Mouse (Mus musculus) heart, embryonic 14.5 days (tissue): ENCODE measurements around the gene Olfr469. TPM values are rescaled to one million over a fixed set of nuclear protein-coding genes. Genes with fewer than 3 reads are reported as not detected.
"Not testable (repeated sequence)": the region's sequence is repeated elsewhere in the genome, so short reads cannot be mapped to it uniquely, and the experiment has no call there.

Source experiments
- ATAC-seq: fragments of 200-750 bp; cut with Nextera tagmentation; 2 replicates; pipeline ENCODE4 v1.8.0; 2017; ENCODE audit warnings: low read depth, moderate TSS enrichment; ENCODE audit not compliant: insufficient number of reproducible peaks, insufficient read depth, low FRiP score
- H3K27ac ChIP-seq, 2 experiments: fragments of 200-500 bp in 1 of 2; fragments of 300-500 bp in 1 of 2; sonication (generic) in 1 of 2; replicated peaks in 1 of 2; 2 replicates each; pipeline ENCODE4 v1.5.1; 2012 to 2014; ENCODE audit warnings: low read depth in 2 of 2, low read length in 2 of 2, control low read depth in 1 of 2, mild to moderate bottlenecking in 1 of 2, mixed read lengths in 1 of 2; ENCODE audit not compliant: control insufficient read depth in 1 of 2, insufficient read depth in 1 of 2
- H3K27me3 ChIP-seq: fragments of 300-500 bp; sonication (generic); 2 replicates; pipeline ENCODE4 v1.6.1; 2014; ENCODE audit warnings: mild to moderate bottlenecking, low read length, control low read depth; ENCODE audit not compliant: control insufficient read depth, insufficient read depth
- H3K36me3 ChIP-seq: fragments of 300-500 bp; sonication (generic); 2 replicates; pipeline ENCODE4 v1.6.1; 2014; ENCODE audit warnings: mild to moderate bottlenecking, control low read depth, low read length, mixed read lengths; ENCODE audit not compliant: control insufficient read depth, insufficient read depth
- H3K4me1 ChIP-seq, 2 experiments: fragments of 200-500 bp in 1 of 2; fragments of 300-500 bp in 1 of 2; sonication (generic) in 1 of 2; 2 replicates each; pipeline ENCODE4 v1.6.1; 2012 to 2014; ENCODE audit warnings: low read length in 2 of 2, control low read depth in 1 of 2, mixed read lengths in 1 of 2; ENCODE audit not compliant: control insufficient read depth in 2 of 2, insufficient read depth in 2 of 2
- H3K4me2 ChIP-seq: fragments of 300-500 bp; sonication (generic); 2 replicates; pipeline ENCODE4 v1.6.1; 2014; ENCODE audit warnings: mild to moderate bottlenecking, low read length
- H3K4me3 ChIP-seq, 2 experiments: fragments of 200-500 bp in 1 of 2; fragments of 300-500 bp in 1 of 2; sonication (generic) in 1 of 2; 2 replicates each; pipeline ENCODE4 v1.5.1; 2012 to 2014; ENCODE audit warnings: low read length in 2 of 2, mild to moderate bottlenecking in 2 of 2, control low read depth in 1 of 2, low read depth in 1 of 2, moderate library complexity in 1 of 2; ENCODE audit not compliant: control insufficient read depth in 1 of 2, insufficient read depth in 1 of 2
- H3K9ac ChIP-seq: fragments of 300-500 bp; sonication (generic); 2 replicates; pipeline ENCODE4 v1.6.1; 2014; ENCODE audit warnings: mild to moderate bottlenecking, low read length
- H3K9me3 ChIP-seq: fragments of 300-500 bp; sonication (generic); 2 replicates; pipeline ENCODE4 v1.6.1; 2016; ENCODE audit warnings: low read length, control low read depth; ENCODE audit not compliant: control insufficient read depth
- WGBS: fragments of 180-500 bp; shearing (Covaris S2); extraction: QIAGEN DNeasy Blood & Tissue Kit; methylation state at CpG from one replicate; pipeline ENCODE4 v1.1.7; 2014; 5-methylcytosine and 5-hydroxymethylcytosine counted together
- polyA plus RNA-seq: library from polyadenylated mRNA; unstranded; fragments of >200 nt; fragmentation: Nextera tagmentation; extraction: Ambion mirVana; gene quantifications from 2 replicates; pipeline ENCODE4 v1.2.1, GENCODE M21; 2014

Gene Olfr469
- not detected in 2 replicates for polyA plus RNA-seq

DNA sequence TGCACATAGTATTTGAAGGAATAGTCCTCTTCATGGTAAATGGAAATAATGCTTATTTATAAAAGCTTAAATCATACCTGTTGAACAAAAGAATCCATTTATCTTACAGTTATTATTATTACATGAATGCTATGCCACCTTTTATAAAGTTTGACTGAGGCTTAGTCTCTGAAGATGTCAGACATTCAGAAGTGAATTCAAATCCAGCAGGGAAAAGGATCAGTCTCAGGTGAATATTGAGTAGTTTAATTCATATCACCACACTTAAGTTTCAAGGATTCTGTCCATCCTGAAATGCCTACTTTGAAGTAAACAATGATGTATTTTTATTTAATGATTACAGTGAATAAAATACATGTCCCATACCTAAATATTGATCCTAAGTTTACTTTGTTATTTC is at the start of gene Olfr469:
TSS of gene Olfr469 (minus strand) at position 101 of the 400 bp plus-strand sequence.
- not testable (repeated sequence) for H3K4me1 ChIP-seq, H3K9ac ChIP-seq, H3K4me3 ChIP-seq, ATAC-seq, H3K27ac ChIP-seq, H3K9me3 ChIP-seq, H3K4me2 ChIP-seq, H3K27me3 ChIP-seq, H3K36me3 ChIP-seq

DNA sequence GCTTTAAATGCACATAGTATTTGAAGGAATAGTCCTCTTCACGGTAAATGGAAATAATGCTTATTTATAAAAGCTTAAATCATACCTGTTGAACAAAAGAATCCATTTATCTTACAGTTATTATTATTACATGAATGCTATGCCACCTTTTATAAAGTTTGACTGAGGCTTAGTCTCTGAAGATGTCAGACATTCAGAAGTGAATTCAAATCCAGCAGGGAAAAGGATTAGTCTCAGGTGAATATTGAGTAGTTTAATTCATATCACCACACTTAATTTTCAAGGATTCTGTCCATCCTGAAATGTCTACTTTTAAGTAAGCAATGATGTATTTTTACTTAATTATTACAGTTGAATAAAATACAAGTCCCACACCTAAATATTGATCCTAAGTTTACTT is 22.0 kb upstream of the Olfr469 start, which contains the start of gene Olfr470:
TSS of gene Olfr470 (minus strand) at position 101 of the 400 bp plus-strand sequence.
- not testable (repeated sequence) for H3K9ac ChIP-seq, H3K4me1 ChIP-seq, H3K9me3 ChIP-seq, H3K4me2 ChIP-seq, H3K4me3 ChIP-seq, H3K27ac ChIP-seq, ATAC-seq, H3K36me3 ChIP-seq, H3K27me3 ChIP-seq
- 63% methylated on average over 1 of the region's 1 CpGs for WGBS

DNA sequence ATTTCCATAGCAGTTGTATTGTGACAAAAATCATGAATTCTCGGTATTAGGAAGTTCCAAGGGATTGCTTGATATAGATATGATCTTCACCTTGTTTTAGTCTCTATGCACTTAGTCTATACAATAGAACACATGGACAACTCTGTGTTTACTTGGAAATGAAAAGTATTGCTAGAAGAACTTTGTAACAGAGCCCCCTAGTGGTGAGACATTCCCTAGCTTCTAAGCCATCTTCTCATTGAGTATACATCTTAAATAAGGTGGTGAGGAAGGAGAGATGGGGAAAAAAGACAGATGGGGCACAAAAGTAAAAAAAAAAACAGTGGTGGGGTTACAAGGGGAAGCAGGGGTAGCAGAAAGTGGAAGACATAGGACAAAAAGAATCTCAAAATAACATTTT is 16.4 kb upstream of the Olfr469 start:
- WGBS, result 72% methylated on average over 1 of the region's 1 CpGs
- no peak for ATAC-seq
- Histone ChIP-seq H3K4me2 (no peak overlapping the region), H3K4me3 (no peak overlapping the region), H3K9me3 (no peaks in the 10 kb centered on the region), H3K9ac (no peak overlapping the region), H3K27ac (no peak overlapping the region), H3K4me1 (no peaks in the 10 kb centered on the region), H3K36me3 (no peaks in the 10 kb centered on the region), H3K27me3 (no peaks in the 10 kb centered on the region)

DNA sequence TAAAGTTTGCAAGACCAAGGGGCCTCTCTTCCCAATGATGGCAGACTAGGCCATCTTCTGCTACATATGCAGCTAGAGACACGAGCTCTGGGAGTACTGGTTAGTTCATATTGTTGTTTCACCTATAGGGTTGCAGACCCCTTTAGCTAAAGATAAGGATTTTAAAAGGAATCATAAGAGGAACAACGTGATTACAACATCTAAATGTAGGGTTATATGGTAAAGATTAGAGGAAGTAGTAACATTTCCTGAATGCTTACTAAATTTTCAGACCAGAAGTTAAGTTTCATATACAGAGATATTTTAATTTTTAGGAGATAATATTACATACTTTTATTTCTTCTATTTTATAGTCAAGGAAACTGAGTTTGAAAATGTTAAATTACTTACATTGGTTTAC is 1.5 kb downstream of the Olfr469 start:
- not testable (repeated sequence) for H3K4me3 ChIP-seq, H3K4me1 ChIP-seq, H3K9me3 ChIP-seq, H3K27ac ChIP-seq, ATAC-seq, H3K4me2 ChIP-seq, H3K27me3 ChIP-seq, H3K9ac ChIP-seq, H3K36me3 ChIP-seq
- 42% methylated on average over 2 of the region's 2 CpGs for WGBS

DNA sequence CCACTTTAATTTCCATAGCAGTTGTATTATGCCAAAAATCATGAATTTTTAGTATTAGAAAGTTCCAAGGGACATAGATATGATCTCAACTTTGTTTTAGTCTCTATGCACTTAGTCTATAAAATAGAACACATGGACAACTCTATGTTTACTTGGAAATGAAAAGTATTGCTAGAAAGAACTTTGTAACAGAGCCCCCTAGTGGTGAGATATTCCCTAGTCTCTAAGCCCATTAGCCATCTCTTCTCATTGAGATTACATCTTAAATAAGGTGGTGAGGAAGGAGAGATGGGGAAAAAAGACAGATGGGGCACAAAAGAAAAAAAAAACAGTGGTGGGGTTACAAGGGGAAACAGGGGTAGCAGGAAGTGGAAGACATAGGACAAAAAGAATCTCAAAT is 5.9 kb downstream of the Olfr469 start:
- Histone ChIP-seq H3K9ac (no peak overlapping the region), H3K4me1 (no peaks in the 10 kb centered on the region), H3K36me3 (no peaks in the 10 kb centered on the region), H3K27ac (no peak overlapping the region), H3K4me3 (no peak overlapping the region), H3K9me3 (no peaks in the 10 kb centered on the region), H3K4me2 (no peak overlapping the region), H3K27me3 (no peaks in the 10 kb centered on the region)
- no peak for ATAC-seq

DNA sequence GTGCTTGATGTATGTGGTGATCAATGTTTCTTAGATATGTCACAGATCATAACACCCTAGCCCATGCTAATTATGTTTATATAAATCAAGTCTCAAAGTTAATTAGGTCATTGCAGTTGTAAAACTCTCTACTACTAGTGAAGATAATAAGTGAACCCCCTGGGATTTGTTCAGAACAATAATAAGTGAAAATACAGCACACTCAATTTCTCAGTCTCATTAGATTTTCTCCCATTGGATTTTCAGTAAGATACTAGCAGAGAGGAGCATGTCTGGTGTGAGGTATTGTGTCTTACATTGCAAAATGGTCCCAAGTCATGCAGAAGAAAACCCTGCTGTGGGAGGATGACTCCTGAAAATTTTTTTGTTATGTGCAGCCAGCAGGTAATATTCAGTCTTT is 13.4 kb downstream of the Olfr469 start, which contains the start of gene Olfr467:
TSS of gene Olfr467 (plus strand) at position 301 of the 400 bp plus-strand sequence.
- no peak for ATAC-seq
- no peaks in the 10 kb centered on the region for H3K36me3 ChIP-seq
- H3K9me3 ChIP-seq, result no peaks in the 10 kb centered on the region
- no peak within 1 kb of the TSS for H3K9ac ChIP-seq
- no peaks in the 10 kb centered on the region for H3K4me1 ChIP-seq
- no peak within 1 kb of the TSS for H3K4me3 ChIP-seq
- no peak within 1 kb of the TSS for H3K4me2 ChIP-seq
- no peak within 1 kb of the TSS for H3K27ac ChIP-seq
- H3K27me3 ChIP-seq, result no peaks in the 10 kb centered on the region

DNA sequence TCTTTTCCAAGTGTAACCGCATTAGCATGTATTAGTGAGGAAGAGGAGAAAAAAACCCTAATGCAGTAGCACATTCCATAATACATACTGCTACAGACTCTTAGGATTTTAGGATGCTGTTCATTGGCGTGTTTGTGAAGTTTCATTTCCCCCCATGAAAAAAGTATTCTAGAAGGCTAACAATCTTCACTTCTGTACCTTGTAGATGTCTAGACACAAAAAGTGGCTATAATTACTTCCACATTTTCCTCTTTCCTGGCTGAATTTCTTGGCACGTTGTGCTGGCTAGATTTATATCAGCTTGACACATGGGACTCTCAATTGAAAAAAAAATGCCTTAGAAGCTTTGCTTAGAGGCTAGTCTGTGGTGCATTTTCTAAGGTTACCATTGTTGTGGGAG is 23.2 kb downstream of the Olfr469 start:
- Histone ChIP-seq H3K36me3 (no peaks in the 10 kb centered on the region), H3K4me2 (no peak overlapping the region), H3K4me3 (no peak overlapping the region), H3K9me3 (no peaks in the 10 kb centered on the region), H3K9ac (no peak overlapping the region), H3K27me3 (no peaks in the 10 kb centered on the region), H3K27ac (no peak overlapping the region), H3K4me1 (no peaks in the 10 kb centered on the region)
- no peak for ATAC-seq
- 59% methylated on average over 3 of the region's 3 CpGs for WGBS

DNA sequence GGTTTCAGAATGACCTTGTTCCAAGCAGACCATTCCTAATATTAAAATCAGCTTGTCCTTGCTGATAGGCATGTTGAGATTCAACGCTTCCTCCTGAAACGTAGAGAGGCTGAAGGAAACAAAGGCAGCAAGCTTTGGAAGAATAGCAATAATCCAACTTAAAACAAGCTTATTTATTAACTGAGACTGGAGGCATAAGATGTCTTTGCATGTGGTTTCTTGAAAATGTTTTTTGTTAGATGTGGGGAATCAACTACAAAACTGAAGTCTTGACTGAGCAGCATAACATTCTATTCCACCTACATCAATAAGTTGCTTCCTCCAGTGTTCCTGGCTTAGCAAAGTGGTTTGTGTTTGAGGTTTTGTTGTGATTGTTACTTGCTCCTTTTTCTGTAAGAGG is 24.2 kb downstream of the Olfr469 start, which contains the start of gene Ovch2:
TSS of gene Ovch2 (minus strand) at position 101 of the 400 bp plus-strand sequence.
- no peak within 1 kb of the TSS for H3K4me2 ChIP-seq
- H3K9ac ChIP-seq, result no peak within 1 kb of the TSS
- H3K4me3 ChIP-seq, result no peak within 1 kb of the TSS
- no peaks in the 10 kb centered on the region for H3K27me3 ChIP-seq
- WGBS, result 82% methylated on average over 2 of the region's 2 CpGs
- H3K36me3 ChIP-seq, result no peaks in the 10 kb centered on the region
- no peaks in the 10 kb centered on the region for H3K4me1 ChIP-seq
- no peaks in the 10 kb centered on the region for H3K9me3 ChIP-seq
- no peak for ATAC-seq
- no peak within 1 kb of the TSS for H3K27ac ChIP-seq
